Mouse (Mus musculus) ES-E14 (cell line): ENCODE data around the gene Brd9. TPM values are rescaled to one million over a fixed set of nuclear protein-coding genes. Genes with fewer than 3 reads are reported as not detected.
"Not testable (repeated sequence)": the region's sequence is repeated elsewhere in the genome, so short reads cannot be mapped to it uniquely, and the experiment has no call there.

Experiments used
- DNase-seq: peaks from one replicate; pipeline ENCODE4 v3.0.0-alpha.2; 2013; ENCODE audit warnings: low read depth, low spot score
- H3K27ac ChIP-seq: 2 replicates; pipeline ENCODE4 v1.5.1; 2012; ENCODE audit warnings: low read depth, mild to moderate bottlenecking, low read length, moderate library complexity, mixed read lengths; ENCODE audit not compliant: poor library complexity, insufficient read depth, severe bottlenecking
- H3K36me3 ChIP-seq: 2 replicates; pipeline ENCODE4 v1.6.1; 2012; ENCODE audit warnings: mild to moderate bottlenecking, low read length, moderate library complexity, mixed read lengths; ENCODE audit not compliant: control insufficient read depth, poor library complexity, insufficient read depth, severe bottlenecking
- H3K4me1 ChIP-seq, 2 experiments: fragments of 150-350 bp in 1 of 2; sonication (generic) in 1 of 2; 2 replicates each; pipeline ENCODE4 v1.6.1; 2012; ENCODE audit warnings: low read length in 2 of 2, mild to moderate bottlenecking in 1 of 2, mixed read lengths in 1 of 2; ENCODE audit not compliant: control insufficient read depth in 2 of 2, insufficient read depth in 2 of 2, poor library complexity in 1 of 2
- H3K4me3 ChIP-seq, 2 experiments: fragments of 150-350 bp in 1 of 2; sonication (generic) in 1 of 2; 2 replicates each; pipeline ENCODE4 v1.5.1; 2012; ENCODE audit warnings: low read length in 2 of 2, low read depth in 1 of 2, mild to moderate bottlenecking in 1 of 2, mixed read lengths in 1 of 2; ENCODE audit not compliant: insufficient read depth in 1 of 2, poor library complexity in 1 of 2, severe bottlenecking in 1 of 2
- H3K9ac ChIP-seq: 2 replicates; pipeline ENCODE4 v1.6.1; 2012; ENCODE audit warnings: low read depth, mild to moderate bottlenecking, low read length, mixed read lengths; ENCODE audit not compliant: poor library complexity, insufficient read depth, severe bottlenecking
- H3K9me3 ChIP-seq: fragments of 150-350 bp; sonication (generic); 2 replicates; pipeline ENCODE4 v1.6.1; 2012; ENCODE audit warnings: low read depth, mild to moderate bottlenecking, low read length; ENCODE audit not compliant: control insufficient read depth, insufficient read depth
- CHD2 ChIP-seq: IDR thresholded peaks from 2 replicates; pipeline ENCODE4 v1.6.1; 2014; ENCODE audit warnings: mild to moderate bottlenecking, low read depth, low read length, inconsistent platforms
- HCFC1 ChIP-seq: IDR thresholded peaks from 2 replicates; pipeline ENCODE4 v1.6.1; 2012; ENCODE audit warnings: low read length, inconsistent platforms, borderline replicate concordance; ENCODE audit not compliant: insufficient read depth
- MAFK ChIP-seq: IDR thresholded peaks from 2 replicates; pipeline ENCODE4 v1.6.1; 2014; ENCODE audit warnings: mild to moderate bottlenecking, low read depth, low read length, inconsistent platforms; ENCODE audit not compliant: insufficient read depth
- ZC3H11A ChIP-seq: IDR thresholded peaks from 2 replicates; pipeline ENCODE4 v1.6.1; 2012; ENCODE audit warnings: low read depth, mild to moderate bottlenecking, inconsistent platforms, low read length, borderline replicate concordance
- ZNF384 ChIP-seq: IDR thresholded peaks from 2 replicates; pipeline ENCODE4 v1.6.1; 2012; ENCODE audit warnings: low read depth, low read length, inconsistent platforms
- in situ Hi-C, 2 experiments: fragments of 600-800 bp; cut with MboI; formaldehyde crosslinking; loops; one replicate each; pipeline ENCODE4 v1.15.1; 2025; ENCODE audit warnings: low sequenced_read_pairs in 2 of 2, inconsistent platforms in 1 of 2; ENCODE audit not compliant: unreplicated experiment in 2 of 2
- total RNA-seq: library from RNA; depleted of rRNA; stranded (reverse); fragments of 300-350 nt; gene quantifications from 2 replicates; pipeline ENCODE4 v1.2.3, GENCODE M21; 2012

The Brd9 gene
- total RNA-seq, 1 experiment: 25.3 TPM

- TF ChIP-seq ZC3H11A (no peak), HCFC1 (no peak), MAFK (no peak), CHD2 (no peak), ZNF384 (no peak)
- H3K36me3 ChIP-seq: no peaks in the 10 kb centered on the region
- H3K9ac ChIP-seq: no peak overlapping the region
- no peaks in the 10 kb centered on the region for H3K4me1 ChIP-seq
- no peak overlapping the region for H3K27ac ChIP-seq
- in situ Hi-C loops: no loop called here
- H3K4me3 ChIP-seq: no peak overlapping the region
- no peak for DNase-seq
- H3K9me3 ChIP-seq: no peaks in the 10 kb centered on the region
Observed at GRCm38 (mm10) chr13:73991267-73991666, 53.7 kb downstream of the Brd9 start.

GRCm38 (mm10) chr13:73996456-73996855 lies 58.8 kb downstream of the Brd9 start:
- in situ Hi-C loops: no loop called here
- H3K4me1 ChIP-seq: no peaks in the 10 kb centered on the region
- no peaks in the 10 kb centered on the region for H3K9me3 ChIP-seq
- no peak overlapping the region for H3K9ac ChIP-seq
- no peak overlapping the region for H3K27ac ChIP-seq
- TF ChIP-seq CHD2: no peak
- TF ChIP-seq MAFK: no peak
- TF ChIP-seq HCFC1: no peak
- TF ChIP-seq ZNF384: no peak
- TF ChIP-seq ZC3H11A: no peak
- no peaks in the 10 kb centered on the region for H3K36me3 ChIP-seq
- no peak overlapping the region for H3K4me3 ChIP-seq
- DNase-seq: no peak

GRCm38 (mm10) chr13:74000519-74000918 lies 62.9 kb downstream of the Brd9 start:
- in situ Hi-C loops: no loop called here
- Histone ChIP-seq H3K4me3 (no peak overlapping the region), H3K4me1 (no peaks in the 10 kb centered on the region), H3K27ac (no peak overlapping the region), H3K9ac (no peak overlapping the region), H3K36me3 (no peaks in the 10 kb centered on the region), H3K9me3 (no peaks in the 10 kb centered on the region)
- TF ChIP-seq MAFK: no peak
- TF ChIP-seq CHD2: no peak
- TF ChIP-seq ZC3H11A: no peak
- no peak for TF ChIP-seq ZNF384
- no peak for TF ChIP-seq HCFC1
- no peak for DNase-seq

GRCm38 (mm10) chr13:74000961-74001360 lies 63.4 kb downstream of the Brd9 start:
- Histone ChIP-seq H3K27ac (no peak overlapping the region), H3K36me3 (no peaks in the 10 kb centered on the region), H3K4me1 (no peaks in the 10 kb centered on the region), H3K9ac (no peak overlapping the region), H3K9me3 (no peaks in the 10 kb centered on the region), H3K4me3 (no peak overlapping the region)
- DNase-seq: no peak
- TF ChIP-seq ZNF384 (no peak), CHD2 (no peak), MAFK (no peak), ZC3H11A (no peak), HCFC1 (no peak)
- in situ Hi-C loops: no loop called here

GRCm38 (mm10) chr13:74001492-74001891 lies 63.9 kb downstream of the Brd9 start:
- DNase-seq: no peak
- no peak overlapping the region for H3K9ac ChIP-seq
- no peak overlapping the region for H3K4me3 ChIP-seq
- H3K9me3 ChIP-seq: no peaks in the 10 kb centered on the region
- TF ChIP-seq ZC3H11A (no peak), MAFK (0 out of 2 replicates have a peak, but pooled peaks have one; percentile 52)
- no peaks in the 10 kb centered on the region for H3K4me1 ChIP-seq
- H3K36me3 ChIP-seq: no peaks in the 10 kb centered on the region
- no peak overlapping the region for H3K27ac ChIP-seq
- in situ Hi-C loops: no loop called here

GRCm38 (mm10) chr13:74006881-74007280 lies 69.3 kb downstream of the Brd9 start:
- in situ Hi-C loops, DNase-seq, H3K36me3 ChIP-seq: not testable (repeated sequence)

GRCm38 (mm10) chr13:74008216-74008615 lies 70.6 kb downstream of the Brd9 start:
- DNase-seq, H3K36me3 ChIP-seq, H3K4me3 ChIP-seq, in situ Hi-C loops, H3K9me3 ChIP-seq, H3K27ac ChIP-seq, H3K4me1 ChIP-seq, H3K9ac ChIP-seq: not testable (repeated sequence)

More at GRCm38 (mm10) chr13:74006881-74007280, 69.3 kb downstream of the Brd9 start:
- not testable (repeated sequence) for H3K9ac ChIP-seq, H3K4me1 ChIP-seq, H3K4me3 ChIP-seq, H3K27ac ChIP-seq, H3K9me3 ChIP-seq
